Mouse (Mus musculus) kidney, embryonic 14.5 days (tissue): ENCODE data around the gene Chka. TPM values are rescaled to one million over a fixed set of nuclear protein-coding genes. Genes with fewer than 3 reads are reported as not detected.

Experiments
- ATAC-seq: fragments of 200-750 bp; cut with Nextera tagmentation; 2 replicates; pipeline ENCODE4 v1.8.0; 2017; ENCODE audit warnings: moderate number of reproducible peaks, mild to moderate bottlenecking, moderate TSS enrichment, moderate library complexity; ENCODE audit not compliant: low FRiP score, low TSS enrichment
- H3K27ac ChIP-seq: fragments of 300-500 bp; sonication (generic); 2 replicates; pipeline ENCODE4 v1.5.1; 2014; ENCODE audit warnings: low read depth, mild to moderate bottlenecking, low read length, moderate library complexity, mixed read lengths
- H3K27me3 ChIP-seq: fragments of 300-500 bp; sonication (generic); 2 replicates; pipeline ENCODE4 v1.6.1; 2014; ENCODE audit warnings: mild to moderate bottlenecking, low read length; ENCODE audit not compliant: control insufficient read depth, insufficient read depth
- H3K36me3 ChIP-seq: fragments of 300-500 bp; sonication (generic); 2 replicates; pipeline ENCODE4 v1.6.1; 2014; ENCODE audit warnings: low read length, mixed read lengths; ENCODE audit not compliant: control insufficient read depth, insufficient read depth
- H3K4me1 ChIP-seq: fragments of 300-500 bp; sonication (generic); 2 replicates; pipeline ENCODE4 v1.6.1; 2014; ENCODE audit warnings: low read length, mixed read lengths; ENCODE audit not compliant: control insufficient read depth, insufficient read depth
- H3K4me2 ChIP-seq: fragments of 300-500 bp; sonication (generic); replicated peaks from 2 replicates; pipeline ENCODE4 v1.6.1; 2014; ENCODE audit warnings: low read depth, mild to moderate bottlenecking, low read length
- H3K4me3 ChIP-seq: fragments of 300-500 bp; sonication (generic); 2 replicates; pipeline ENCODE4 v1.5.1; 2014; ENCODE audit warnings: mild to moderate bottlenecking, low read length
- H3K9ac ChIP-seq: fragments of 300-500 bp; sonication (generic); 2 replicates; pipeline ENCODE4 v1.6.1; 2014; ENCODE audit warnings: low read depth, mild to moderate bottlenecking, low read length, moderate library complexity
- H3K9me3 ChIP-seq: fragments of 300-500 bp; sonication (generic); 2 replicates; pipeline ENCODE4 v1.6.1; 2016; ENCODE audit warnings: low read length; ENCODE audit not compliant: control insufficient read depth
- WGBS: fragments of 180-500 bp; shearing (Covaris S2); extraction: QIAGEN DNeasy Blood & Tissue Kit; methylation state at CpG from one replicate; pipeline ENCODE4 v1.1.7; 2014; 5-methylcytosine and 5-hydroxymethylcytosine counted together
- polyA plus RNA-seq: library from polyadenylated mRNA; unstranded; fragments of >200 nt; fragmentation: Nextera tagmentation; extraction: Ambion mirVana; gene quantifications from 2 replicates; pipeline ENCODE4 v1.2.1, GENCODE M21; 2014

Chka gene
- polyA plus RNA-seq, result 46.8 and 62.6 TPM in 2 replicates

DNA sequence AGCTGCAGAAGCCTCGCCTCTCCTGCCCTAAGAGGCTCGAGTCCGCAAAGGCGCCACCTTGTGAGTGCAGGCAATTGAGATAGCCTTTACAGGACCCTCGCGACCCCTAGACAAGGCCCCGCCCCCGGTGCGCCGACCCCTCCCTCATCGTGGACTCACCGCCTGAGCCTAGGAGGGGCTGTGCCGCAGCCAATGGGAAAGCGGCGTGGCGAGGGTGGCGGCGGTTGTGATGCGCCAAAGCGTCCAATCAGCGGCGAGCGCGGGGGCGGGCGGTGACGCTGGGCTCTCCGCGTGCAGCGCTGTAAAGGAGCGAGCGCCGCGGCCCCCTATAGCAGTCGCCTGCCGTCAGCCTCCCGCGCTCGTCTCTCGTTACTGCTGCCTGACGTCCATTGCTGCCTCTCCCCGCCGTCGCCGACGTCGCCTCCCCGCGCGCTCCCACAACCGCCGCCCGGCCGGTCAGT, at the start of gene Chka:
TSS of gene Chka (plus strand) at position 272 of the 461 bp plus-strand sequence.
- Histone ChIP-seq H3K9ac (peak within 1 kb of the TSS; percentile 85), H3K36me3 (no peaks in the 10 kb centered on the region), H3K4me3 (peak within 1 kb of the TSS; percentile 83), H3K9me3 (no peaks in the 10 kb centered on the region), H3K4me1 (peaks cover 12% of the 10 kb centered on the region), H3K27me3 (no peaks in the 10 kb centered on the region), H3K4me2 (peak within 1 kb of the TSS; percentile 71), H3K27ac (peak within 1 kb of the TSS; percentile 99)
- ATAC-seq, result peak; percentile 98
- under 1% methylated on average over 52 of the region's 54 CpGs for WGBS

DNA sequence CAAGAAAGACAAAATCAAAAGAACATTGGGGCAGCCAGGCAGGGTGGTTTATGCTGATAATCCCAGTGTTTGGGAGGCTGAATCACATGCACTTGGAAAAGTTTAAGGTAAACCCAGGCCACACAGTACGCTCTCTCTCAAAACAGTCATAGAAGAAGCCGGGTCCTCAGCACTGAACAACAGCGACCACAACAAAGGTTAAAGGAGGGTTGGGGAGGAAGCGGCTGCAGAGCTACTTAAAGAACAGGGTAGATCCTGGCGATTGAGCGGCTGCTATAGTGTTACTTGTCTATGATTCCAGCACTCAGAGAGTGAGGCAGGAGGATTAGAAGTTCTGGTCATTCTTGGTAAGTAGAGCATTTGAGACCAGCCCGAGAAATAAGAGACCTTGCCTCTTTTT, 46.0 kb upstream of the Chka start:
- no peaks in the 10 kb centered on the region for H3K4me1 ChIP-seq
- H3K27me3 ChIP-seq, result no peaks in the 10 kb centered on the region
- no peak overlapping the region for H3K4me2 ChIP-seq
- whole genome bisulfite sequencing, result 92% methylated on average over 7 of the region's 7 CpGs
- peaks cover 91% of the 10 kb centered on the region for H3K36me3 ChIP-seq
- H3K4me3 ChIP-seq, result no peak overlapping the region
- no peak overlapping the region for H3K9ac ChIP-seq
- H3K27ac ChIP-seq, result no peak overlapping the region
- no peak for ATAC-seq
- H3K9me3 ChIP-seq, result no peaks in the 10 kb centered on the region

DNA sequence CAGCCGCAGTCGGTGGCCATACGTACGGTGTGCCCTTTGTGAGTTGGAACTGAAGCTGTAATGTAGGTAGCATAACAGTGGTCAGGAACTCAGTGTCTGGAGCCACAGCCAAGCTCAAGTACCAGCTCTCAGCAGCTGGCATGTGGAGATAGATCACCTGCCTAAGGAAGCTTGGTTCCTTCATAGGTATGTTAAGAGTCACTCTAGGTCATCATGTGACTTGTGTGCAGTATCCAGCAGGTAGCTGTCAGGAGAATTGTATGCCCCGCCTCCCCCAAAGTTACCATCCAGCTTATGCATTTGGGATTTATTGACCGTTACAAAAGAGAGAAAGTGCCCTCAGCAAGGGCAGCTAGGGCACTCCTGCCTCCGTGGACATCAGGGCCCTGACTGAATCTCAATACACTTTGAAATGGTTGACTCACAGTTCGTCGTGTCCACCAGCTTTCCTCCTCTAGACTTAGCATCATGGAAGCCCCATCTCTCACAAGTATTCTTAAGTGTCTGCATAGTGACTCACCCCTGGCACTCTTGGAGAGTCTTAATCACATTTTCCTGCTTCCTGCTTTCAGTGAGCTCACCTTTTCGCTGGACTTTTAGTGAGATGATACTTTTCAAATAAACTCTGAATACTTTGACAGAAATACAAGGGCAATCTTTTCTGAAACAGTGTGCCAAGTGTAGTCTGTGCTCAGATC, 40.9 kb upstream of the Chka start:
- Histone ChIP-seq H3K4me3 (no peak overlapping the region), H3K4me2 (no peak overlapping the region), H3K9me3 (no peaks in the 10 kb centered on the region), H3K27ac (no peak overlapping the region), H3K27me3 (no peaks in the 10 kb centered on the region), H3K9ac (no peak overlapping the region), H3K4me1 (no peaks in the 10 kb centered on the region), H3K36me3 (peaks cover 79% of the 10 kb centered on the region)
- 88% methylated on average over 10 of the region's 10 CpGs for WGBS
- ATAC-seq, result no peak

DNA sequence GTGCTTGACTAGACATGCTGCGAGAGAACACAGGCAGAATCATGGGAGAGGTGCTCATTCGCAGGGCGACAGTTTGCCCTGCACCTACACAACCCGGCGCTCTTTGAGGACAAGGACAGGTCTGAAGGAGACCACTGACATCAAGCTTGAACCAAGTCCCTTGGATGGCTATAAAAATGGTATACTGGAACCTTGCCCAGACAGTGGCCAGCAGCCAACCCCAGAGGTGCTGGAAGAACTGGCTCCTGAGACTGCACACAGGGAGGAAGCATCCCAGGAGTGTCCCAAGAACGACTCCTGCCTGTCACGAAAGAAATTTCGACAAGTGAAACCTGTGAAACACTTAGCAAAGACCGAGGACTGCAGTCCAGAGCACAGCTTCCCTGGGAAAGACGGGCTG, 37.1 kb upstream of the Chka start:
- no peaks in the 10 kb centered on the region for H3K9me3 ChIP-seq
- H3K27ac ChIP-seq, result no peak overlapping the region
- H3K9ac ChIP-seq, result no peak overlapping the region
- ATAC-seq, result no peak
- no peaks in the 10 kb centered on the region for H3K4me1 ChIP-seq
- H3K27me3 ChIP-seq, result no peaks in the 10 kb centered on the region
- 92% methylated on average over 10 of the region's 10 CpGs for WGBS
- H3K4me3 ChIP-seq, result no peak overlapping the region
- peaks cover 47% of the 10 kb centered on the region for H3K36me3 ChIP-seq
- no peak overlapping the region for H3K4me2 ChIP-seq

DNA sequence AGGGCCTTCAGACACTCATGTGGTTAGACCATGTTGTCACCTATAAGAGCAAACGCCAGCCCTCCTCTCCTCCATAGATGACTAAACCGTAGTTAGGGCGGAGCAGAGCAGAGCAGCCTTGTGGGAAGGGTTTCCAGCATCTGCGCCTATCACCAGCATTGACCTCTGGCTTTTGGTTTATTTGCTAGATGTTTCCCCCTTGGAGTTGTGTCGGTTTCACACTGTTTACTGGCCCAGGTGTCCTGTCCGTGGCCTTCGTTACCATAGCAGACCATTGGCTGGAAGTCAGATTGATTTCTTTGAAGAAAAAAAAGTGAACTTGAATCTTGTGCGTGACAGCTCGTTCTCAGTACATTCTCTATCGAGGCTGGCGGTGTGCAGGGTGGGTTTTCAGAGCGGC, 35.7 kb upstream of the Chka start:
- 83% methylated on average over 12 of the region's 12 CpGs for WGBS
- no peaks in the 10 kb centered on the region for H3K9me3 ChIP-seq
- H3K27me3 ChIP-seq, result no peaks in the 10 kb centered on the region
- H3K36me3 ChIP-seq, result peaks cover 36% of the 10 kb centered on the region
- H3K27ac ChIP-seq, result no peak overlapping the region
- H3K9ac ChIP-seq, result no peak overlapping the region
- no peak overlapping the region for H3K4me3 ChIP-seq
- H3K4me1 ChIP-seq, result no peaks in the 10 kb centered on the region
- ATAC-seq, result no peak
- no peak overlapping the region for H3K4me2 ChIP-seq

DNA sequence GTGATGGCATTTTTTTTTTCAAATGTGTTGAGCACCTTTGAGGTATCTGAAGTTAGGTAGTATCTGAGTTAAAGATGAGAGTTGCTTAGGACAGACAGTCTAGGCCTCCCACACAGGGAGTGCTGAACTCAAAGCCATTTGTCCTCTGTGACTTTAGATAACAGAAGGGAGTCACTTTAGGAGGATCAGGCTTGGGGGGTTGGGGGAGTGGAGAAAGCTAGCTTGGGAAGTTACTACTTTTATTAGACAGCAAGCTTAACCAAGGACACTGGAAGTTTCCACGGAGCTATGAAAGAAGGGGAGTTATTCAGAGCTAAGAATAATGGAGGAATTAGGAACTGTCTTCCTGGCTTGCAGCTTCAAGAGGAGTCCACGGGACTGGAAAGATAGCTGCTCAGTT, 32.5 kb upstream of the Chka start:
- peaks cover 19% of the 10 kb centered on the region for H3K36me3 ChIP-seq
- 73% methylated on average over 2 of the region's 2 CpGs for WGBS
- ATAC-seq, result no peak
- H3K4me3 ChIP-seq, result no peak overlapping the region
- H3K27ac ChIP-seq, result no peak overlapping the region
- H3K27me3 ChIP-seq, result no peaks in the 10 kb centered on the region
- H3K9me3 ChIP-seq, result no peaks in the 10 kb centered on the region
- no peak overlapping the region for H3K9ac ChIP-seq
- H3K4me2 ChIP-seq, result no peak overlapping the region
- H3K4me1 ChIP-seq, result no peaks in the 10 kb centered on the region

DNA sequence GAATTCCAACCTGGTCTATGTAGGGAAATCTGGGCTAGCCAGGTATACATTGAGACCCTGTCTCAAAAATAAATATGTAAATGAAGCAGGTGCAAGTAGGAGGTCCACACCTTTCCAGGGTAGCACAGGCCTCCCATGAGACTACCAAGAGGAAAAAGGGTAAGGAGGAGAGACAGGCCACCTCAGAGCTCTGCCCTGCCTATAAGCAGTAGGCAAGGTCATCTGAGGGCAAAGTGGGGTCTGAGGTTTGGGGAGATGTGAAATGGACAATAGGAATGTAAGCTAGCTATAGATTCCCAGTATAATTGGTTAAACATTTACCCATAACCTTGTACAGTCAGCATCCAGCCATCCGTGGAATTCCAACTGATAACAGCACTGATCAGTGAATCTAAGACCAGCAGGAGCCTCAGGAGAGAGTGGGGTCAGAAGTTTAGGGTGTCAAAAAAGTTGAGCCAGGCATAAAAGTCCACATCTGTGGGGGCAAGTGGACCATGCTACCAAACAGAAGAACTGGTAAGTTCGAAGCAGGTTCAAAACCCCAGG, 31.6 kb upstream of the Chka start:
- no peaks in the 10 kb centered on the region for H3K4me1 ChIP-seq
- no peaks in the 10 kb centered on the region for H3K9me3 ChIP-seq
- H3K27ac ChIP-seq, result no peak overlapping the region
- no peak overlapping the region for H3K4me3 ChIP-seq
- 73% methylated on average over 2 of the region's 2 CpGs for WGBS
- no peak for ATAC-seq
- H3K4me2 ChIP-seq, result no peak overlapping the region
- peaks cover 10% of the 10 kb centered on the region for H3K36me3 ChIP-seq
- no peak overlapping the region for H3K9ac ChIP-seq
- no peaks in the 10 kb centered on the region for H3K27me3 ChIP-seq

DNA sequence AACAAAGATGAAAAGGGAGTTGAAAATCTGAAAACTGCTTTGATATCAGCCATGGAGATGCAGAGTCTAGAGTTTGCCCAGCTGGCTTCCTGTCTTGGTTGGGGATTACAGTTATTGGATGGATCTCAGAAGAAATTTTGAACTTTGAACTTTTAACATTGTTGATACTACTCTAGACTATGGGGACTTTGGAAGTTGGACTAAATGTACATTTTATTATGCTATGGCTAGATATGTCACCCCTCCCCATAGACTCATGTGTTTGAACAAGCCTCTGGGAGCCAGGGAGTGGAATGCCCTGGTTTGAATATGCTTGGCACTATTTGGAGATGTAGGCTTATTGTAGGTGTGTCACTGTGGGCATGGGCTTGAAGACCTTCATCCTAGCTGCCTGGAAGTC, 26.5 kb upstream of the Chka start:
- H3K4me2 ChIP-seq, result no peak overlapping the region
- no peaks in the 10 kb centered on the region for H3K9me3 ChIP-seq
- H3K27me3 ChIP-seq, result no peaks in the 10 kb centered on the region
- no peaks in the 10 kb centered on the region for H3K36me3 ChIP-seq
- H3K27ac ChIP-seq, result no peak overlapping the region
- H3K9ac ChIP-seq, result no peak overlapping the region
- no peak for ATAC-seq
- H3K4me3 ChIP-seq, result no peak overlapping the region
- H3K4me1 ChIP-seq, result no peaks in the 10 kb centered on the region

DNA sequence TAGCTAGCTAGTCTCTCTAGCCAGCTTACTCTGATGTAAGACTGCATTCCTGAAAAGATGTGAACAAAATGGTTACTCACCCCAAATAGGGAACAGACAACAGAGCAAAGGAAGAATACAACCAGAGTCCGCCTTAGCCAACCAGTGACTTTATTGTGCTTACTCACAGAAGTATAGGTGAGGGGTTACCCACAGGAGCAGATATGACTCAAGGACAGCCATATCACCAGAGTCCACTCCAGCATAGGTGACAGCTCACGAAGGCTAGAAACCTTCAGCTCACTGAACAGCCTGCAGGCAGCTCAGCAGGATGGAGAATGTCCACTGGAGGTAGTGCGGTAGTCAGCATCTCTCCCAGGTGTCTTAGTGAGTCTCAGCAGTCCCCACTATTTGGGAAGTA, 21.7 kb upstream of the Chka start:
- Histone ChIP-seq H3K4me3 (no peak overlapping the region), H3K36me3 (no peaks in the 10 kb centered on the region), H3K4me2 (no peak overlapping the region), H3K27me3 (no peaks in the 10 kb centered on the region), H3K9me3 (no peaks in the 10 kb centered on the region), H3K9ac (no peak overlapping the region), H3K4me1 (0 out of 2 replicates have a peak, but pooled peaks cover 3% of the 10 kb centered on the region), H3K27ac (no peak overlapping the region)
- WGBS, result 86% methylated on average over 3 of the region's 3 CpGs
- ATAC-seq, result no peak
